Mouse (Mus musculus) forebrain, embryonic 14.5 days (tissue): ENCODE data around the gene Gm21969. TPM values are rescaled to one million over a fixed set of nuclear protein-coding genes. Genes with fewer than 3 reads are reported as not detected.

Experiments used
- ATAC-seq: fragments of 200-750 bp; cut with Nextera tagmentation; 2 replicates; pipeline ENCODE4 v1.8.0; 2017; ENCODE audit warnings: mild to moderate bottlenecking, moderate library complexity
- DNase-seq: peaks from one replicate; pipeline ENCODE4 v3.0.0-alpha.2; 2015; ENCODE audit warnings: low spot score
- H3K27ac ChIP-seq: fragments of 300-500 bp; sonication (generic); 2 replicates; pipeline ENCODE4 v1.5.1; 2014; ENCODE audit warnings: low read depth, mild to moderate bottlenecking, control low read depth, low read length, moderate library complexity
- H3K27me3 ChIP-seq: fragments of 300-500 bp; sonication (generic); replicated peaks from 2 replicates; pipeline ENCODE4 v1.6.1; 2014; ENCODE audit warnings: low read length, control low read depth, mixed read lengths; ENCODE audit not compliant: control insufficient read depth, insufficient read depth
- H3K36me3 ChIP-seq: fragments of 300-500 bp; sonication (generic); 2 replicates; pipeline ENCODE4 v1.6.1; 2014; ENCODE audit warnings: low read length, control low read depth; ENCODE audit not compliant: control insufficient read depth, insufficient read depth
- H3K4me1 ChIP-seq: fragments of 300-500 bp; sonication (generic); 2 replicates; pipeline ENCODE4 v1.6.1; 2014; ENCODE audit warnings: antibody characterized with exemption, low read length, control low read depth; ENCODE audit not compliant: control insufficient read depth, insufficient read depth
- H3K4me2 ChIP-seq: fragments of 300-500 bp; sonication (generic); 2 replicates; pipeline ENCODE4 v1.6.1; 2014; ENCODE audit warnings: mild to moderate bottlenecking, control low read depth, low read length
- H3K4me3 ChIP-seq: fragments of 300-500 bp; sonication (generic); 2 replicates; pipeline ENCODE4 v1.5.1; 2014; ENCODE audit warnings: low read depth, low read length, control low read depth
- H3K9ac ChIP-seq: fragments of 300-500 bp; sonication (generic); 2 replicates; pipeline ENCODE4 v1.6.1; 2014; ENCODE audit warnings: mild to moderate bottlenecking, low read length, control low read depth, moderate library complexity
- H3K9me3 ChIP-seq: fragments of 300-500 bp; sonication (generic); replicated peaks from 2 replicates; pipeline ENCODE4 v1.6.1; 2016; ENCODE audit warnings: low read length, control low read depth, mixed read lengths; ENCODE audit not compliant: control insufficient read depth
- WGBS: fragments of 180-500 bp; shearing (Covaris S2); extraction: QIAGEN DNeasy Blood & Tissue Kit; methylation state at CpG from one replicate; pipeline ENCODE4 v1.1.7; 2014; 5-methylcytosine and 5-hydroxymethylcytosine counted together
- polyA plus RNA-seq: library from polyadenylated mRNA; unstranded; fragments of >200 nt; fragmentation: Nextera tagmentation; extraction: Ambion mirVana; gene quantifications from 2 replicates; pipeline ENCODE4 v1.2.1, GENCODE M21; 2014

Gm21969 gene
- not detected in 2 replicates for polyA plus RNA-seq

DNA sequence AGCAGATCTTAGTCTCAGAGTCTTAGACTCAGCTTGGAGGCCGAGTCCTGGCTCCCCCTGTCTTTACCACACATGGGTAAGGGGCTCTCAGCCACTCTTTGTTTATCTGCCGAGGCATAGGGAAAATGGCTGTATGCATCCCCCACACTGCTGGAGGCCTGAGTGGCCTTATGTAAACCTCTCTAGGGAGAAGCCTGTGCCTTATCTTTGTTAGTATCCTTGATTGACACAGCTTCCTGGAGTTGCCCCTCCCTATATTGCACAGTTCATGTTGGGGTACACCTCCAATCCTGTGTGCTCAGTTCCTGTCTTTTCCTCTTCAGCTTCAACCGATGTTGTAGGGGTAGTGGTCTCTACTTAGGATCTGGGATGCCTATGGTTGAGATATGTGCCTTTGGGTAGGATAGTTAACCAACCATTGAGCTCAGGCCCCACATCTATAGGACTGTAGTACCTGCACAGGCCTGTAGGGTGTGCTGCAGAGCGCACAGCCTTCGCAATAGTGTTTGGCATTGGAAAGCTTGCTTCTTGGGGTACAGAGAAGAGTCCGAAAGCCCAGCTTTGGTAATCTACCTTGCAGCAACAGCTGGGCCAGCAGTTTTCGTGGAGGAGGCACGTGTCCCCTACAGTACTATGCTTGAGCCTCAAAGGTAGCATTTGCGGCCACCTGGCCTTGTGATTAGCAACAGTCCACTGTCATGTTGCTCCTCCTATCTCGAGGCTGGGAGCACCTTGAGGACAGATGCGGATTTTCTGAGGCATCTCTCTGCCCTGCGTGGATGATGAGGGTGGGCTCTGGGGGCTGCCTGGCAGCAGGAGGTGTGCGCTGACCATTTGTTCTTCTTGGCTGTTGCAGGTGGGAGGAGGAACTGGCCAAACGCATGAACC is at the start of gene Gm21969:
Gm21969 (plus strand) TSS at position 830 of the 888 bp plus-strand sequence.
- H3K9me3 ChIP-seq, result no peaks in the 10 kb centered on the region
- 53% methylated on average over 14 of the region's 14 CpGs for WGBS
- no peaks in the 10 kb centered on the region for H3K27me3 ChIP-seq
- H3K4me2 ChIP-seq, result no peak within 1 kb of the TSS
- H3K9ac ChIP-seq, result no peak within 1 kb of the TSS
- DNase-seq (no peak), ATAC-seq (no peak)
- H3K4me1 ChIP-seq, result peaks cover 16% of the 10 kb centered on the region
- H3K36me3 ChIP-seq, result no peaks in the 10 kb centered on the region
- H3K27ac ChIP-seq, result no peak within 1 kb of the TSS
- H3K4me3 ChIP-seq, result no peak within 1 kb of the TSS

DNA sequence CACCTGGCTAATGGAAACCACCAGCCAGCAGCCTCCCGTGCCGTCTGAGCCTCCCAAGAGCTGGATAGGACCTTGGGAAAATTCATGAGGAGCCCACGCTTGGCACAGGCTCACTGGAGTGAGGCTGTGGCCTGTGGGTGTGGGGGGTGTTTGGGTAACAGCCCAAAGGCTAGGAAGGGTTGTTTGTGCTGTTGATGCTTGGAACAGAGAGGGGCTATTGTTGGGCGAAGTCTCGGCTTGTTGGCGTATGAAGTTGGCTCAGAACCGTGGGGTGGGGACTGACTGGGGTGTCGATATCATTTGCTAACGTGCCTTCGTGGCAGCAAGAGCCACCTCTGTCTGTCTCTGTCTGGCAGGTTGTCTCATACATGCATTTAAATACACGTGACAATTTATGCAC is 47.8 kb upstream of the Gm21969 start:
- H3K9me3 ChIP-seq, result no peaks in the 10 kb centered on the region
- H3K4me3 ChIP-seq, result no peak overlapping the region
- H3K27me3 ChIP-seq, result no peaks in the 10 kb centered on the region
- H3K27ac ChIP-seq, result no peak overlapping the region
- no peak overlapping the region for H3K9ac ChIP-seq
- no peaks in the 10 kb centered on the region for H3K36me3 ChIP-seq
- 79% methylated on average over 11 of the region's 11 CpGs for WGBS
- DNase-seq, result no peak
- no peak for ATAC-seq
- no peaks in the 10 kb centered on the region for H3K4me1 ChIP-seq
- no peak overlapping the region for H3K4me2 ChIP-seq

- Histone ChIP-seq H3K4me3 (no peak overlapping the region), H3K27ac (no peak overlapping the region), H3K9me3 (no peaks in the 10 kb centered on the region), H3K4me2 (no peak overlapping the region), H3K9ac (no peak overlapping the region), H3K27me3 (no peaks in the 10 kb centered on the region), H3K36me3 (no peaks in the 10 kb centered on the region), H3K4me1 (no peaks in the 10 kb centered on the region)
- DNase-seq (no peak), ATAC-seq (no peak)
- 84% methylated on average over 19 of the region's 19 CpGs for WGBS
Observed at GRCm38 (mm10) chr4:139555951-139556350, 47.0 kb upstream of the Gm21969 start.

- Histone ChIP-seq H3K4me1 (no peaks in the 10 kb centered on the region), H3K27ac (no peak overlapping the region), H3K4me3 (no peak overlapping the region), H3K9me3 (no peaks in the 10 kb centered on the region), H3K4me2 (no peak overlapping the region), H3K9ac (no peak overlapping the region), H3K27me3 (no peaks in the 10 kb centered on the region), H3K36me3 (no peaks in the 10 kb centered on the region)
- no peak for DNase-seq
- ATAC-seq, result no peak
- 84% methylated on average over 15 of the region's 15 CpGs for WGBS
Observed at GRCm38 (mm10) chr4:139568361-139568760, 34.6 kb upstream of the Gm21969 start.

DNA sequence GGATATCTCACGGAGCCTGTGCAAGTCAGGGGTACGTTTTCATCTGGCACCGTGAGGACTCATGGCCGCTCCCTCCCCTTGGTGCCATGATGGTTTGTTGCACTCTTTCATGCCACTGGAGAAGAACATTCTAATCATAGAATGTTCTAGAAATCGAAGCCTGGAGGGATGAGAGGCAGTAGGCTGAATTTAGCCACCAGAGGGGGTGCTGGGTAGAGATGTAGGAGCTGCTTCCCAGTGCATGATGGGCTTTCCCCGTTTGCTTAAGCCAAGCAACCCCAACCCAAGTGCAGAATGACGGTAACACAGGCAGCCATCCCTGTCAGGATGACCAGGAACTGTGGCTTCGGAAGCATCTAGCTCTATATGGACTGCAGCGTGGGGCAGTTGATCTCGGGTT is 32.2 kb upstream of the Gm21969 start:
- no peak overlapping the region for H3K4me2 ChIP-seq
- H3K27ac ChIP-seq, result no peak overlapping the region
- 79% methylated on average over 10 of the region's 10 CpGs for WGBS
- no peaks in the 10 kb centered on the region for H3K9me3 ChIP-seq
- H3K4me3 ChIP-seq, result no peak overlapping the region
- H3K4me1 ChIP-seq, result peaks cover 5% of the 10 kb centered on the region; the same call in 1 of the 2 replicates
- DNase-seq (no peak), ATAC-seq (no peak)
- H3K36me3 ChIP-seq, result no peaks in the 10 kb centered on the region
- no peaks in the 10 kb centered on the region for H3K27me3 ChIP-seq
- H3K9ac ChIP-seq, result no peak overlapping the region

DNA sequence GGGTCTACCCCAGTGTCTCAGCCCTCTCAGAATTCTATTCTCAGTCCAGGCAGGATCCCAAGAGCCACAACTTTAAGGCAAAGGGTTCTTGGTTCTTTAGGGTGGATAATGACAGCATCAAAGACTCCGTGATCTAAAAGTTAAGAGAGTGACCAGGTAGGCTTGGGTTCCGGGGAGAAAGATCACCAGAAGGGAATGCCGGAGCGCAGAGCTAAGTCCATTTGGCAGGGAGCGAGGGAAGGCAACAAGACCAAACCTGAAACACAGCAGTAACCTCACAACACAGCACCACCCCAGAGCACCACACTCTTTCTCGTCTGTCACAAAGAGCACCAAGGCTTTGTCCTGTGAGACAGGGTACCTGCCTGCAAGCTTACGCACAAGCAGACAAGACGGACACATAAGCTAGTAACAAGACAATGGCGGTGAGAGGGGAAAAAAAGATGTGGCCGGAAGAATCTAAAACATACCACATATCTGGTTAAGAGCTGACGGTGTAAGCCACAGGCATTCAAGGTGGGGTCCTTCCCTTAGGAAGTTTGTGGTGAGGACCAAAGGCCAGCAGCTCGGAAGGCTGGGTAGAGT is 30.0 kb upstream of the Gm21969 start:
- no peak overlapping the region for H3K4me3 ChIP-seq
- H3K36me3 ChIP-seq, result no peaks in the 10 kb centered on the region
- 85% methylated on average over 12 of the region's 12 CpGs for WGBS
- no peak overlapping the region for H3K4me2 ChIP-seq
- H3K9ac ChIP-seq, result no peak overlapping the region
- no peaks in the 10 kb centered on the region for H3K9me3 ChIP-seq
- no peak for DNase-seq
- H3K4me1 ChIP-seq, result peaks cover 10% of the 10 kb centered on the region; the same call in 1 of the 2 replicates
- 0 out of 2 replicates have a peak, but pooled peaks cover 3% of the 10 kb centered on the region for H3K27me3 ChIP-seq
- ATAC-seq, result no peak
- H3K27ac ChIP-seq, result no peak overlapping the region

- Histone ChIP-seq H3K27ac (peak overlapping the region; percentile 79), H3K36me3 (no peaks in the 10 kb centered on the region), H3K4me3 (peak overlapping the region; percentile 72), H3K9me3 (no peaks in the 10 kb centered on the region), H3K4me1 (peaks cover 10% of the 10 kb centered on the region; the same call in 1 of the 2 replicates), H3K4me2 (peak overlapping the region; percentile 98), H3K9ac (peak overlapping the region; percentile 83), H3K27me3 (0 out of 2 replicates have a peak, but pooled peaks cover 6% of the 10 kb centered on the region)
- WGBS, result under 1% methylated on average over 38 of the region's 52 CpGs
- ATAC-seq (peak; percentile 94), DNase-seq (peak; percentile 98)
Observed at GRCm38 (mm10) chr4:139574156-139574798, 28.7 kb upstream of the Gm21969 start.

DNA sequence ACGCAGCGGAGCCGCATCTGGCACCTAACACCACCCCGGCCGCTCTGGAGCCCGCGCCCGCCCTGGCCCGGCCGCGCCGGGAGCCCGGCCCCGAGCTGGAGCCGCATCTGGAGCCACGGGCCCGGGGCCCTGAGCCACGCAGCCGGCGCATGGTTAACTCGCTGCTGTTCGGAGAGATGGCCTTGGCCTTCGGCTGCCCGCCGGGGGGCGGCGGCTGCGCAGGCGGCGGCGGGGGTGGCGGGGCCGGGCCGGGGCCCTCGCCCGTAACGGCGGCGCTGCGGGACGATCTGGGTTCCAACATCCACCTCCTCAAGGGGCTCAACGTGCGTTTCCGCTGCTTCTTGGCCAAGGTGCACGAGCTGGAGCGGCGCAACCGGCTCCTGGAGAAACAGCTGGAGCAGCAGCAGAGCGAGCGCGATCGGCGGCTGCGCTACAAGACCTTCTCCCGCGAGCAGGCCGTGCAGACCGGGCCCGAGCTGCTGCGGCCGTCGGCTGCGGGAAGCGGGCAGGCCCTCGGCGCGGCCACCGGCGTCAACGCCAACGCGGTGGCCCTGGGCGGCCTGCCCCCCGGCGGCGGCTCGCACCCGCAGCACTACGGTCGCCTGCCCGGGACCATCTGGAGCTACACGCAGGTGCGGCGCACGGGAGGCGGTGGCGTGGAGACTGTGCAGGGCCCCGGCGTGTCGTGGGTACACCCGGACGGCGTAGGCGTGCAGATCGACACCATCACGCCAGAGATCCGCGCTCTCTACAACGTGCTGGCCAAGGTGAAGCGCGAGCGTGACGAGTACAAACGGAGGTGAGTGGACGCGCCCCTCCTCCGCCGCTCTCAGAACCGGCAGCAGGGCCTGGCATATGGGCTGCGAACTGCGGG is 27.9 kb upstream of the Gm21969 start:
- under 1% methylated on average over 104 of the region's 111 CpGs for WGBS
- Histone ChIP-seq H3K4me1 (peaks cover 10% of the 10 kb centered on the region; the same call in 1 of the 2 replicates), H3K4me3 (peak overlapping the region; percentile 72), H3K9me3 (no peaks in the 10 kb centered on the region), H3K27ac (peak overlapping the region; percentile 79), H3K9ac (peak overlapping the region; percentile 83), H3K4me2 (peak overlapping the region; percentile 98), H3K27me3 (0 out of 2 replicates have a peak, but pooled peaks cover 6% of the 10 kb centered on the region), H3K36me3 (no peaks in the 10 kb centered on the region)
- ATAC-seq (peak; percentile 21), DNase-seq (peak; percentile 54)
